Mouse (Mus musculus) erythroblast, adult 5-6 weeks (primary cell): ENCODE results near the gene Btbd8. TPM values are rescaled to one million over a fixed set of nuclear protein-coding genes. Genes with fewer than 3 reads are reported as not detected.

Source experiments
- total RNA-seq, 2 experiments: library from RNA; stranded (forward) in 1 of 2; stranded (reverse) in 1 of 2; fragments of 150-400 nt in 1 of 2; fragments of 200-764, 138-1000 nt in 1 of 2; gene quantifications; 2 replicates each; pipeline versions ENCODE4 v1.2.3 to v1.2.4; 2015 to 2017; ENCODE audit warnings: low replicate concordance in 2 of 2

Btbd8 gene
- total RNA-seq, 2 experiments from 2014 or later = 1.9 to 6.1 TPM

Other genes starting within 250 kb of the Btbd8 start
- 1.5 and 1.9 TPM in 2 replicates for gene Tgfbr3, start 148.4 kb upstream of the Btbd8 start, total RNA-seq (2015; ENCODE audit: low replicate concordance)
- 2.2 and 2.6 TPM in 2 replicates for gene Tgfbr3, start 148.4 kb upstream of the Btbd8 start, total RNA-seq (2017; ENCODE audit: low replicate concordance)
- gene Brdt, start 106.8 kb upstream of the Btbd8 start, total RNA-seq (2015; ENCODE audit: low replicate concordance) = not detected in 2 replicates
- not detected in 2 replicates for gene Brdt, start 106.8 kb upstream of the Btbd8 start, total RNA-seq (2017; ENCODE audit: low replicate concordance)
- gene Ephx4, start 35.3 kb upstream of the Btbd8 start, total RNA-seq (2015; ENCODE audit: low replicate concordance) = not detected in 2 replicates
- not detected in 2 replicates for gene Ephx4, start 35.3 kb upstream of the Btbd8 start, total RNA-seq (2017; ENCODE audit: low replicate concordance)
- gene Lpcat2b, start 6.4 kb upstream of the Btbd8 start, total RNA-seq (2015; ENCODE audit: low replicate concordance) = not detected in 2 replicates
- gene Lpcat2b, start 6.4 kb upstream of the Btbd8 start, total RNA-seq (2017; ENCODE audit: low replicate concordance) = not detected in 2 replicates
- 0.63 TPM in 1 of 2 replicates, not detected in the other for gene Gm42669, start 69.6 kb downstream of the Btbd8 start, total RNA-seq (2015; ENCODE audit: low replicate concordance)
- 0.34 and 1.5 TPM in 2 replicates for gene Gm42669, start 69.6 kb downstream of the Btbd8 start, total RNA-seq (2017; ENCODE audit: low replicate concordance)
- gene 1700028K03Rik, start 96.7 kb downstream of the Btbd8 start, total RNA-seq (2015; ENCODE audit: low replicate concordance) = not detected in 2 replicates
- gene 1700028K03Rik, start 96.7 kb downstream of the Btbd8 start, total RNA-seq (2017; ENCODE audit: low replicate concordance) = 0.17 TPM in 1 of 2 replicates, not detected in the other
- 8.4 and 17.5 TPM in 2 replicates for gene Rpap2, start 159.4 kb downstream of the Btbd8 start, total RNA-seq (2015; ENCODE audit: low replicate concordance)
- 31.2 and 46.2 TPM in 2 replicates for gene Rpap2, start 159.4 kb downstream of the Btbd8 start, total RNA-seq (2017; ENCODE audit: low replicate concordance)
- 4.8 and 11.1 TPM in 2 replicates for gene Glmn, start 159.9 kb downstream of the Btbd8 start, total RNA-seq (2015; ENCODE audit: low replicate concordance)
- gene Glmn, start 159.9 kb downstream of the Btbd8 start, total RNA-seq (2017; ENCODE audit: low replicate concordance) = 14.5 and 16.0 TPM in 2 replicates